Mouse (Mus musculus) 3T3-L1 (cell line): ENCODE data around the gene Polr1d.

Experiments
- DNase-seq: peaks from one replicate; pipeline ENCODE4 v3.0.0-alpha.2; 2015; ENCODE audit warnings: low read depth, low spot score

Polr1d gene

DNA sequence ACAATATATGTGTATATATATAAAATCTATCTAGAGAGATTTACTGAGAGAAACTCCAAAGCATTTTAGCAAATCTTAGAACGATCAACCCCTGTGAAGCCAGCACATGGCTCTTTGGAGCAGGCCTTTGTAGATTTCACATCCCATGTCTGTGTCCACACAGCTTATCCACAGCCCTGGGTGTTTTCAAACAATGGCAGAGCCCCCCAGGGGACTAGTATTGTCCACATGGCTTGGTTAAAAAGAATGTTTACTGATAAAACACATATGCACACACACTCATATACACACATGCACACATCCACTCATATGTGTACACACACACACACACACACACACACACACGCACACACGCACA lies 58.2 kb downstream of the Polr1d start:
- no peak for DNase-seq

- DNase-seq = no peak
Observed at GRCm38 (mm10) chr5:147135994-147136393, 59.1 kb downstream of the Polr1d start.

DNA sequence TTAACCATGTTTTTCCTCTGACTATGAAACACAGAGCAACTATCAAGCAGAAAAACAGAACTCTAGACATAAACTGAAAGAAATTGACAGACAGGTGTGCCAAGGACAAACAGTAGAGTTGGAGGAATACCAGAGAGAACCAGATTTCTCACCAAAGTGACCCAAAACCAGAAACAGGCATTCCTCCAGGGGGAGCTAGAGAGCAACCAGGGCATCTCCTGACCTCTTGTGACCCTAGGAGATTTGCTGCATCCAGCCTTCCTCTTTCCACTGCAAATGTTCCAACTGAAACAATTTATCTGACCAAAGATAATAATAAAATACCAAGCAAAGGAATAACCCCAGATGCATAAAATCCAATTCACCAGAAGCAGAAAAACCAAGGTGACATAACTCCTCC lies 70.5 kb downstream of the Polr1d start:
- no peak for DNase-seq

DNA sequence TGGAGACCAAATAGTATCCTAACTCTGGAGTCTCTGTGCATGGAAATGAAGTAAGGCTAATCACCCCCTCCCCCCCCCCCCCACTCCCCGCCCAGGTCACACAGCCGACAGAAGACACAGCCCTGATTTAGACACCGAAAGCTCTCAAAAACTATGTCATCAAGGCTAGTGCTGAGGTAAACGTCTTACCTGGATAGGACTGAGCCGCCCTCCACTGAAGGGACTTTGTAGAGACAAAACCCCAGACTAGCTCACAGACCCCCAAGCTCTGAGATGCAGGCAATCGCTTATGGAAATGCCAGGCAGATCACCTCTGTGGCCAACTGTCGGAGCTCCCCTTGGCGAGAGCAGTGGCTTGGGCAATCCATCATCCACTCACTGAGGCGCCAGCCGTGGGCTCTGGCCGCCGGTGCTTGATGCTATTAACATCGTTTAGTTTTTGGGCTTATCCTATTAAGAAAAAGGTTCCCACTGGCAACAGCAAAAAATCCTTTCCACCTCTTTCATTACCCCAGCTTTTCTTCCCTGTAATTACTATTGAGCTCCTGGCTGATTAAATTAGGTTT lies 78.0 kb downstream of the Polr1d start:
- DNase-seq = no peak

DNA sequence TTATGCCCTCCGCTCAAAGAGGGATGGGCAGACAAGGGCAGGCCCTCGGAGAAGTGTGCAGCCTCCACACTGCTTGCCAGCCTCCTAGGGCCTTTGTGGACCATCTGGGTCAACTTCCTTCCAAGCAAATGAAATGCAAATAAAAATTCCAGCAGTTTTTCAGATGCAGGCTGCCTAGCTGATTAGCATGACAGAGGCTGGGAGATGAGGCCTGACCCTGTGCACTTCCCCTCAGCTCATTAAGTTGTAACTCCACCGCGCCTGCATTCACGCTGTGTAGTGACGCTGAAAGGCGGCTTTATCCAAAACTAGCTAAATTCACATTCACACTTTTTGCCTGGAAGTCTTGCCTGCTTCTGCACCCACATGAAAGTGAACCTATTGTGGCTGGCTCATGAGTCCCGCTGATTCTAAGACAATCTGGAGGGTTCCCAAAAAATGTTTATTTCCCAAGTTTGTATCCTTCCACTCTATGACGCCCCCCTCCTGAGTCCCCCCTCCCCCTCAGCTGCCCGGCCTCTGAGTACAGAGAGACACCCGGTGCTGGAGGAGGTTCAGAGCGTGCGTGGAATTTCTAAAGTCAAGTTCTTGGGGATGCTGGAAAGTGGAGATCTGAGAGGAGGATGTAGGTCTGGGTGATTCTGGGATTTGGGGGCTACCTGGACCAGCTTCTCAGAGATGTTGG lies 78.7 kb downstream of the Polr1d start:
- DNase-seq = no peak

GRCm38 (mm10) chr5:147156376-147156775 lies 79.5 kb downstream of the Polr1d start:
- no peak for DNase-seq

DNA sequence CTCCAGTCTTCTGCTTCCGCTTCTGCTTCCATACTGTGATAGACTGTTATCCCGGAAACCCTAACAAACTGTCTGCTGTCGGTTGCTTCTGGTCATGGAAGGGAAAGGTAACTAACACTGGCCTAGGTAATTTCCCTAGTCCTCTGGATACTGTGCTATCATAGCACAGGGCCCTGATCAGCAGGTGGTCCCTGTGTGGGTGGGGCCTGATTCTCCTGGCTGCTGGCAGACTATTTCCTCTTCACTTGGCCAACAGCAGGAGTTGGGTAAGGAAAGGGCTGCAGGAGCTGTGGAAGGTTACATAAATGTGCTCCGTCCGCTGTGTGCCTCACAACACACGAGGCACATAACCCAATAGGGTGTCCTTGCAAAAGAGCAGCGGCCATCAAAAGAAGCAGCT lies 80.6 kb downstream of the Polr1d start:
- no peak for DNase-seq

DNA sequence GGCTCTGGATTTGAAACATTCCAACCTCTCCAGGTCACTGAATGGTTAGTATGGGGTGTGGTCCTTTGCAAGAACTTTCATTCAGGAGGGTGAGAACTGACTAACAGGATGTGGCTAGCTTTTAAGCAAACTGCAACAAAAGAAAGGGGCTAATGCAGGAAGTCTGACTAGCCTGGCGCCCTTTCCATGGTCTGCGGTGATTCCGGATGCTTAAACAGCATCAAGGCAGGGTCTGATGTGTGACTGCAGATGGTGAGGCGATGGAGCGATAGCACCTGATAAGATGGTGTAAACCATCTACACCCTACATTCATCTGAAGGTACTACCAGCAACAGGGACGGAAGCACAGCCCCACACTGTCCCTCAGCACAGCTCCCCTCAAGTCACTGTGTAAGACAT lies 82.5 kb downstream of the Polr1d start:
- DNase-seq = peak; percentile 21

- no peak for DNase-seq
Observed at GRCm38 (mm10) chr5:147159792-147160191, 82.9 kb downstream of the Polr1d start.
